Mouse (Mus musculus): ENCODE measurements around the gene Smchd1. TPM values are rescaled to one million over a fixed set of nuclear protein-coding genes. Genes with fewer than 3 reads are reported as not detected.

The Smchd1 gene
- total RNA-seq, 2 experiments from 2014 or later: 31.5 to 33.8 TPM

DNA sequence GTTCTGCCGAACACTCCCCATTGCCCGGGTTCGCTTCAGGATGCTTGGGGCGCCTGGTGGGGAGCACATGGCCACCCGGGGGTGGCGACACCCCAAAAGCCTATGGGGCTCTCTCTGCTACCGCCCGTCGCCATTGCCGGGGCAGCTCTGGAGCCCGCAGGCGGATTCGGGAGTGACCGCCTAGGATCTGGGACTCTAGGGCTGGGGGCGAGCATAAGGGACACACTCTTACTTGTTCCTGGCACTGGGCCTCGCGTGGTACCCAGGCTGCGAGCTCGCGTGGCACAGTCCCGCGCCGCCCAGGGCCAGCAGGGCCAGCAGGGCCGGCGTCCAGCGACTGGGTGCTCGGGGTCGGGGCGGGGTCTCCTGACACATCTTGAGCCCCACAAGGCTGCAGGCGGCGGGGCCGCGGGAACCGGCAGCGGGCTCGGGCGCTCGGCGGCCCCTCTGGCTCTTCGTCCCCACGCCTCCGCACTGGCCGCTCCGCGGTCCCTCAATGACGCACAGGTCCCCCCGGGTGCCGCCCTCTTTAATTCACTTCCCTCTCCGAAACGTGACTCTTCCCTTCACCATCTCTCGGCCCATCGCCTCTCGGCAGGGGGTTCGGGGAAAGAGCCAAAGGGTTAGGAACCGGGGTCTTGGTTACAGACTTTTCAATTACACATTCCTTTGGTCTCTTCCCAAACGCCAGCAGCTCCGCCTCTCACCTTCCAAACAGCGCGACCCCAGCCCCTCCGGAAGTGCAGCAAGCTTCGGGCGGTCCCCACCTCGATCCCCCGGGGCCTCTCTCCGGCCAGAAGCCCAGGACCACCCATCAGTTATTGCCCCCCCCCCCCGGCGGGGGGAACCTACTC is 164.4 kb downstream of the Smchd1 start:
- DNase-seq (ENCODE audit: low spot score in 2 of 2): no peak

DNA sequence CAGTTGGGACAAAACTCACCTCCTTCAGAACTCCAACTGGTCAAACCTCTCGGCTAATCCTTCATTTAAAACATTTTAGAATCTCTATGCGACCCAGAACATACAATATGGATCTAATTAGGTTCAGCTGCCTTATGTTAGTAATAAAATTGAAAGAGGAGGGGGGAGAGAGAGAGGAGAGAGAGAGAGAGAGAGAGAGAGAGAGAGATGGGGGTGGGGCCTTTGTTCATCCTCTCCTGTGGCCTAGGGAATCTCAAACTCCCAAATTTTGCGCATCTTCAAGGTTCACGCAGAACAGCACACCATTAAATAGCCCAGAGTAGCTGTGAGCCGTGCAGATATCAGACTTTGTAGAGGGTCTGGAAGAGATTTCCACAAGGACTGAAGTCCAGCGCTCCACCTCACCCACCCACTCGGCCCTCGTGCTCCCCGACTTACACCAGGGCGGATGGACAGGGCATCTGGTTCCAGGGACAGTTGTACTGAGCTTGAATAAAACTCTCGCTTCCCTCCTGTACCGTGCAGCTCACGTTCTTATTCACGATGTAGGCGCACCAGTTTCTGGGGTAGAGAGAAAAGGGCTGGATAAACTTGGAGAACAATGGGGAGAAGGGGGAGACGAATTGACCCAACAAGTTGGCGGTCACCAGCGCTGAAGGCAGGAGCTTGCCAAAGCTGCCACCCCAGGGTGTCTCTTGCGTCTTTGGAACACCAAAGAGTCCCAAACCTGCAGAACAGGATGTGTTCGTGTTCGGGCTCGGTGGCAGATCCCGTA is 165.2 kb downstream of the Smchd1 start:
- DNase-seq (ENCODE audit: low spot score in 2 of 2): no peak

DNA sequence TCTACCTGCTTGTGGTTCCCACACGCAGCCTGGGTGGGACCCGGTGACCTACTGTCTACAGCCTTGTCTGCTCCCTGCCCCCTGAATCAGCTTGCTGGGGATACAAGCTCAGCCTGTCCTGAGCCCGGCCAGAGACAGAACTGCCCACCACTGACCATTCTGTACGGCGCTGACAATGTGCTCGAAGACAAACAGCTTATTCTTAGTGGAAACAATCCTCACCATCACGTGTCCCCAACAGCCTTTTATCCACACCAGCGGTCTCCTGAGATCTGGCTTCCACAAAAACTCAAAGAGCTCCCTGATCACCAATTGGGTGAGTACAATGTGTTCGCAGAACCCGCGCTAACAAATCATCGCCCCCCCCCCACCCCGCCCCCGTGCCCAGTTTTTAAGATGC is 166.0 kb downstream of the Smchd1 start:
- DNase-seq (ENCODE audit: low spot score in 2 of 2): peak in 1 of 2 experiments; percentile 28

DNA sequence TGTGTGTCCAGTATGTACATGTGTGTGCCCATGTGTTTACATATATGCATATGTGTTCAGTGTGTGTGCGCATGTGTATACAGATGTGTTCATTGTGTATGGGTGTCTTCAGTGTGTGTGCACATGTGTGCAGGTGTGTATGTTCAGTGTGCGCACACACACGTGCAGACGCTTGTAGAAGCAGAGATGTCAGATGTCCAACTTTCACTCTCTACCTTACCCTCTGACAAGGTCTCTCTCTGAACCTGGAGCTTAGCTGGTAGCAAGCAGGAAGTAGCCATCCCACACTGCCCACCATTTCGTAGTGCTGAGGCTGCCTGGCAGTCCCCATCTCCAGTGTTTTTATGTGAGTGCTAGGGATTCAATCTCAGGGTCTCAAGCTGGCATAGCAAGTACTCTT is 166.8 kb downstream of the Smchd1 start:
- DNase-seq (ENCODE audit: low spot score in 2 of 2): no peak

DNA sequence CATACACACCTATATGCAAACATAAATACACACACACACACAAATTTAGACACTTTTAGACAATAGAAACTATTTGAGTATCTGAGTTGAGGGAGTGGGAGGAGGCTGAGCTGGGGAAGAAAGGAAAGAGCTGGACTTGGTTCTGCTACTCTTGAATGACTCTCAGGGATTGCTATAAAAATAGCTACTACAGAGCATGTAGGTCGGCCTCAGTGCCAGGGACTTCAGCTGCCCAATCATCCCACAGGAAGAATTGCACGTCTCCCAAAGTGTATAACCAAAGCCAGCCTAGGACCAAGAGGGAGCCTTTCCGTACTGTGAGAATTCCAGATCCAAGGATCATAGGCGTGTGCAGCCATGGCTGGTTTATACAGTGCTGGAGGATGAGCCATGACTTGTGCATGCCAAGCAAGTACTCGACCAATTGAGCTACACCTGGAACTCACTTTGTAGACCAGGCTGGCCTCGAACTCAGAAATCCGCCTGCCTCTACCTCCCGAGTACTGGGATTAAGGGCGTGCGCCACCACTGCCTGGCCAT is 167.8 kb downstream of the Smchd1 start:
- DNase-seq (ENCODE audit: low spot score in 2 of 2): no peak

DNA sequence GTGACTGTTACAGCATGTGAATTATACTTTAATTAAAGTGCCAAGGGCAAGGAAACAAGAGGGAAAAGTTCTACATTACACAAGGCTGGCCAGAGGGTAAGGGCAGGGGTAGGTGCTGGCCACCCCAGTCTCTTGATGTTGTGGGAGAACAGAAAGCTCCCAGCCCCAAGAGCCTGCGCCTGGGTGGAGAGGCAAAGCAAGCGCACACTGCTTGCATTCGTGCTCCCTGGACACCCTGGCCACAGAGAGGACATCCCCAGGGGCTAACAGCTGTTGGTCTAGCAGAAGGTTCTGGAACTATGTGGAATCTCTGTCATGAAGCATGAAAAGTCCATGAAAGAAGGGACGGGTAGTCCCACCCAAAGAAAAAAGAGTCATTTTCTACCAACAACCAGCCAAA is 168.4 kb downstream of the Smchd1 start:
- DNase-seq (ENCODE audit: low spot score in 2 of 2): no peak

DNA sequence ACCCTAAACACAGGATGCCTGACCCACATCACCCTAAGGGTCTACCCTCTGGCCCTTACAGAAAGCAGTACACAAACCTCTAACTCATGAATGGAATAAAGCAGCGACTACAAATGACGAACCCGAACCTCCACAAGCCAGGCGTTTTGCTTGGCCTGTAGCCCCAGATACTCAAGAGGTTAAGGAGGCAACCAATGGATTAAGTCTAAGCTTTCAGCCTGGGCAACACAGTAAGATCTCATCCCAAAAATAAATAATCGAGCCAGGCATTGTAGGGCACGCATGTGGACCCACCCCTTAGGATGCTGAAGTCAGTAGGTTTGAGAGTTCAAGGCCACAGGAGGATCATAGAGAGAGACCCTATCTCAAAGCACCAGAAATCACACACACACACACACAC is 169.1 kb downstream of the Smchd1 start:
- DNase-seq (ENCODE audit: low spot score in 2 of 2): no peak

DNA sequence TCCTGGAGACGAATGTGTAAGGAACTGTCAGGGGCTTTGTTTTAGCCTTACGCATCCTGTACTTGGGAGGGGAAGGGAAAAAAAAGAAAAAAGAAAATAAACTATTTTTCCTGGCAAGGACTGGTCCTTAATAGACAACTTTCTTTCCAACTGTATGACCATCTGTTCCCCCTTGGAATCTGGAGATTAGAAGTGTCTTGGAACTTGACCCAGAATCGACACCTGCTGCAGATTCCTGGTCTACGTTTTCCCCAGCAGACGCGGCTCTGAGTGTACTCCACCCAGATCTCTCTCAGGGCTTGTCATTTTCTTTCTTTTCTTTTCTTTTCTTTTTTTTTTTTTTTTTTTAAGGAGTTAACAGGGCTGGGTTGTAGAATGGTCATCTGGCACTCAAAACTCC is 171.7 kb downstream of the Smchd1 start:
- DNase-seq (ENCODE audit: low spot score in 2 of 2): no peak

DNA sequence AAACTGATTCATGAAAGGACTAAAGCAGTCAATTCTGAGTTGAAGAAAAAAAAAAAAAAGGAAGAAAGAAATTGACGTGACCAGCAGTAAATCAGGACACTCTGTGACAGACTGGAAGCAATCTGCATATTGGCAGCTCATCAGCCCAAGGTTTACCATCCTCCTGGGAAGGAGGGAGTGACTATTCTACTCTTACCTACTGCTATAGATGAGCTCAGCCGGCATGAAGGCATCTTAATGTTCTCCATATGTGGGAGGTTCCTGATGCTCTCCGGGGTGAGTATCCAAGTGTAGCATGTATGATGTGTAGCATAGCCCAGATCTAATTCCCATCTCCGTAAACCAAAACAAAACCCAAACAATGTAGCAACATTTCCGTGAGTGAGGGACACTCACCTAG is 173.7 kb downstream of the Smchd1 start:
- DNase-seq (ENCODE audit: low spot score in 2 of 2): no peak

DNA sequence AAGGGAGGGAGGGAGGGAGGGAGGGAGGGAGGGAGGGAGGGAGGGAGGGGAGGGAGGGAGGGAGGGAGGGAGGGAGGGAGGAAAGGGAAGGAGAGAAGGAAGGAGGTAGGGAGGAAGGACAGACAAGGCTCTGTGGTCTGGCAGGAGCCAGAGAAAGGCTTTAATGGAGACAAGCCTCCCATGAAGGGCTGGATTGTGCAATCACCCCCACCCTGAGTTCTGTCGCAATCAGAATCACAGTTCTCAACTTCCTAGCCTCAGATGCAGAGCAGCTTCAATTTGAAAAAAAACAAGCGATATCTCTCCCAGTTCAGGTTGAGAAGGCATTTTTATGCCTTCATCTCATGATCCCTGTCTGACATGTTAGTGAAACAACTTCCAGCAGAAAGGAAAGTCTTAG is 174.8 kb downstream of the Smchd1 start:
- no peak for DNase-seq (ENCODE audit: low spot score in 2 of 2)

DNA sequence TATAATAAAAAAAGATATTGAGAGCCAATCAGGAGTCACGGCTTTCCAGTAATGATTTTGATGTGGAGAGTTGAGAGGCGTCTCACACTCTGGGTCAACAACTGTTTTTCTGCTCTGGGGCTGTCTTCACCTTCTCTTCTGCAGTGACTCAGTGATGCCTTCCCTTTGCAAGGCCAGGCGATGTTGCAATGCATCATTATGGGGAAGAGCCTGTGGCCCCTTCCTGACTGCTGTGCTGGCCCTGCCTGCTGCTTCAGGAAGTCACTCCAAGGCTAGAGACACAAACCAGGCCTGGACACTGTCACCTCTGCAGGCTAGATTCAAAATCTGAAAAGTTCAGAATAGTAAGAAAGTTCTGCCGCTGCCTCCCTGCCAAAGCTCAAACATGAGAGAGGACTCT is 175.3 kb downstream of the Smchd1 start:
- DNase-seq (ENCODE audit: low spot score in 2 of 2): no peak

DNA sequence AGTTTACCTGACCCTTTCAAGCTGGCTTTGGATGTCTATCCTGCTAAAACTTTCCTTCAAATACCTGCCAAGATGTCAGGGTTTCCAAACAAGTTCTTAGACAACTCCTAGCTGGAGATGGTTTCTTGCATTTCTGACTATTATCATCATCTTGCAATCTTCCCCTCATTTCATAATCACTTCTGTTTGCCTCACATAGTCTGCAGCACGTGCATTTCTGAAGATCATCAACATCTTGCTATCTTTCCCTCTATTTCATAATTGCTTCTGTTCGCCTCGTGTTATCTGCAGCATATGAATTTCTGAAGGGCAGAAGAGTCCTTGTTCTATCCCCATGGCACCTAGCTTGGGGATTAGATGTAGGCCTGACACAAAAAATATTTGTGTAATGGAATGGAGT is 180.6 kb downstream of the Smchd1 start:
- DNase-seq (ENCODE audit: low spot score in 2 of 2): no peak

Other genes with a start within 250 kb of the Smchd1 start
- gene Emilin2, start 163.4 kb downstream of the Smchd1 start, total RNA-seq (2021): 1 to 10 TPM; 2.8 to 4.5 TPM
- 1 to 10 TPM in 1 of 2 experiments, under 1 TPM in 1; 0.89 to 1.3 TPM for gene Gm4707, start 15.4 kb downstream of the Smchd1 start, total RNA-seq (2021)
- gene Ndc80, start 51.5 kb upstream of the Smchd1 start, total RNA-seq (2021): under 1 TPM; 0.25 to 0.43 TPM
- 1 to 10 TPM; 1.1 to 1.5 TPM for gene Spdya, start 76.7 kb upstream of the Smchd1 start, total RNA-seq (2021)
- gene Wdr43, start 140.6 kb upstream of the Smchd1 start, total RNA-seq (2021): 10 to 100 TPM; 26.1 to 28.6 TPM
- 1 to 10 TPM; 1.1 to 2.2 TPM for gene Togaram2, start 197.9 kb upstream of the Smchd1 start, total RNA-seq (2021)

All from layer of hippocampus, adult 18-20 months (tissue).